Mouse (Mus musculus) kidney, adult 2 months (tissue): ENCODE results near the gene Sept9.

ENCODE experiments used
- CTCF ChIP-seq: fragments of 200-500 bp; conservative IDR thresholded peaks from 2 replicates; pipeline ENCODE4 v1.5.1; 2011; ENCODE audit warnings: low read depth, mild to moderate bottlenecking, control low read depth, low read length, moderate library complexity, mixed read lengths; ENCODE audit not compliant: insufficient read depth, insufficient read length
- POLR2A ChIP-seq: fragments of 200-500 bp; IDR thresholded peaks from one replicate; pipeline ENCODE4 v1.6.1; 2011; ENCODE audit warnings: low read depth, low read length, control low read depth

DNA sequence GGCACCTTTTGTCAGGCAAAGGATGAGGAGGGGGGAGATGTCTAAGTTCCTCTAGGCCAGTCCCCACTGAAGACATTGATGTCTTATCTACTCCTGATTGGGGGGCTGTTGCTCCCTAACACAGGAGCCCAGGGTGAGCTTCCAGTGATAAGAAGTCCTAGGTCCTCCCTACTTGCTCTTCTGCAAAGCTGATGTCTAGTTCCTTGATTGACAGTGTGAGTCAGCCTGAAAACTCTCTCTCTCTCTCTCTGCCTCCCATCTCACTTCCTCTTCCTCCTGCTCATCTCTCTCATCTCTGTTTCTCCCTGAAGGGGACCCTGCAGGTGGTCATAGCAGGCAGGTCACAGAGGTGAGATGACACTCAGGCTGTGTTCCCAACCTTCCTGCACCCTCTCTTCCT is 58.4 kb downstream of the Sept9 start:
- TF ChIP-seq POLR2A (no peak), CTCF (no peak)
